Mouse (Mus musculus) intestine, postnatal 0 days (tissue): ENCODE measurements at regions not wholly inside any gene's neighbourhood (a gene's known extent, or its start where the extent isn't known, plus 50 kb on each side); places are given as distances from the start of the nearest gene placed in this dataset.

ENCODE experiments used
- ATAC-seq: fragments of 200-750 bp; cut with Nextera tagmentation; 2 replicates; pipeline ENCODE4 v1.8.0; 2017; ENCODE audit warnings: mild to moderate bottlenecking, moderate TSS enrichment, moderate library complexity
- H3K27ac ChIP-seq: fragments of 300-500 bp; sonication (generic); 2 replicates; pipeline ENCODE4 v1.5.1; 2014; ENCODE audit warnings: mild to moderate bottlenecking, low read depth, low read length, moderate library complexity
- H3K27me3 ChIP-seq: fragments of 300-500 bp; sonication (generic); replicated peaks from 2 replicates; pipeline ENCODE4 v1.6.1; 2014; ENCODE audit warnings: low read length, mixed read lengths; ENCODE audit not compliant: control insufficient read depth, insufficient read depth
- H3K36me3 ChIP-seq: fragments of 300-500 bp; sonication (generic); 2 replicates; pipeline ENCODE4 v1.6.1; 2014; ENCODE audit warnings: mild to moderate bottlenecking, moderate library complexity; ENCODE audit not compliant: control insufficient read depth, insufficient read depth
- H3K4me1 ChIP-seq: fragments of 300-500 bp; sonication (generic); replicated peaks from 2 replicates; pipeline ENCODE4 v1.6.1; 2014; ENCODE audit warnings: antibody characterized with exemption, low read length, mixed read lengths; ENCODE audit not compliant: control insufficient read depth, insufficient read depth
- H3K4me2 ChIP-seq: fragments of 300-500 bp; sonication (generic); replicated peaks from 2 replicates; pipeline ENCODE4 v1.6.1; 2014; ENCODE audit warnings: low read depth, mild to moderate bottlenecking, moderate library complexity
- H3K4me3 ChIP-seq: fragments of 300-500 bp; sonication (generic); 2 replicates; pipeline ENCODE4 v1.5.1; 2014; ENCODE audit warnings: low read depth, low read length
- H3K9ac ChIP-seq: fragments of 300-500 bp; sonication (generic); 2 replicates; pipeline ENCODE4 v1.6.1; 2014; ENCODE audit warnings: mild to moderate bottlenecking, low read depth, low read length
- H3K9me3 ChIP-seq: fragments of 300-500 bp; sonication (generic); 2 replicates; pipeline ENCODE4 v1.6.1; 2016; ENCODE audit warnings: mixed run types; ENCODE audit not compliant: control insufficient read depth
- CTCF ChIP-seq: sonication (generic); IDR thresholded peaks from 2 replicates; pipeline ENCODE4 v1.5.1; 2016; ENCODE audit warnings: low read depth, mild to moderate bottlenecking, control low read depth, antibody characterized with exemption, moderate library complexity
- WGBS: fragments of 180-500 bp; shearing (Covaris S2); extraction: QIAGEN DNeasy Blood & Tissue Kit; methylation state at CpG from one replicate; pipeline ENCODE4 v1.1.7; 2014; 5-methylcytosine and 5-hydroxymethylcytosine counted together

DNA sequence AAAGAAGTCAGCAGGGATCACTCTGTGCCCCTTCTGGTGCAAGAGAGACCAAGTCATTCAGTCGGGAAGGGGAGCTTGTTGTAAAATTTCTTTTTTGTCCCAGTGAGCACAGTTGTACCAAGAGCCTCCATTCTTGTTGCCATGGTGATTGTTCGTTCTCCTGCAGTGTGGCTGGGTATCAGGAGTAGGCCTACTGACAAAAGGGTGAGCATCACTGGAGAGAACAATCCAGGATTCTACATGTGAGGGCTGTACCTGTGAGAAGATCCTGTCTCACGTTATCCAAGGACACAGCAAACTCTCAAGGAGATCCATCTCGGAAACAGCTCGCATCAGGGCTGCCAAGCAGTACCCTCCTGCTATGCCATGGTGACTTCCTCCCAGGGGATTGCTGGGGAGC, 347.6 kb downstream of the Wdr11 start:
- TF ChIP-seq CTCF = no peak
- H3K9ac ChIP-seq = no peak overlapping the region
- no peak for ATAC-seq
- H3K4me1 ChIP-seq = no peaks in the 10 kb centered on the region
- no peaks in the 10 kb centered on the region for H3K36me3 ChIP-seq
- H3K27me3 ChIP-seq = no peaks in the 10 kb centered on the region
- WGBS = 89% methylated on average over 5 of the region's 5 CpGs
- H3K4me2 ChIP-seq = no peak overlapping the region
- no peaks in the 10 kb centered on the region for H3K9me3 ChIP-seq
- H3K27ac ChIP-seq = no peak overlapping the region
- no peak overlapping the region for H3K4me3 ChIP-seq

DNA sequence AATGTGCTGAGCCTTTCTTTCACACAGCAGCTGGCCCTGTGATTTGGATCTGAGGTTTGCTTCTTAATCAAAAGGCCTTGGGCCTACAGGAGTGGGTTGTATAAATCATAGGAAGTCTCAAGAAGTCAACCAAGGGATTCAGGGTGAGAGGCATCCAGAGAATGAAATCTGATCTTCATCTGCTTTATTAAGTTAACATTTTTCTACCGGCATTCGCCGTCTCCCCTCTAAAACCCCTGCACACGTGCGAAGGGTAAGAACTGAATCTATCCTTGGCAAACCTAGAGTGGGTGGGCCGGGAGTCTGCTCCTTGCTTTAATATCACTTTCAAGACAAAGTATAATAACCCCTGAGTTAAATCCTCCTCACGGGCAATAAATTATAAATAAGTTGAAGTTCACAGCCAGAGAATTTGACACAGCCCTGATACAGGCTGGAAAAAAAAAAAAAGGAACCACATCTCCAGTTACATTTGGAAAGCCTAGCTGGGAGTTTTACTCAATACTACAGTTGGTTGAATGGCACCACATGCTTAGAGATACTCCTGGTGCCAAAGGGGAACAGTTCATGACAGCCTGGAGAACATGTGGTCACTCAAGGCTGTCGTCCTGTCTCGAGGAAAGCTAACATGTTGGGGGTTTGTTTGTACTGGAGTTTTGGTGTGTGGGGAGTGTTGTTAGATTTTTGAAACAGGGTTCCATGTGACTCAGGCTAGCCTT, 349.8 kb downstream of the Wdr11 start:
- Histone ChIP-seq H3K27me3 (no peaks in the 10 kb centered on the region), H3K9ac (no peak overlapping the region), H3K4me1 (no peaks in the 10 kb centered on the region), H3K9me3 (no peaks in the 10 kb centered on the region), H3K4me3 (no peak overlapping the region), H3K27ac (no peak overlapping the region), H3K36me3 (no peaks in the 10 kb centered on the region), H3K4me2 (no peak overlapping the region)
- 67% methylated on average over 9 of the region's 9 CpGs for WGBS
- ATAC-seq = no peak
- TF ChIP-seq CTCF = no peak

DNA sequence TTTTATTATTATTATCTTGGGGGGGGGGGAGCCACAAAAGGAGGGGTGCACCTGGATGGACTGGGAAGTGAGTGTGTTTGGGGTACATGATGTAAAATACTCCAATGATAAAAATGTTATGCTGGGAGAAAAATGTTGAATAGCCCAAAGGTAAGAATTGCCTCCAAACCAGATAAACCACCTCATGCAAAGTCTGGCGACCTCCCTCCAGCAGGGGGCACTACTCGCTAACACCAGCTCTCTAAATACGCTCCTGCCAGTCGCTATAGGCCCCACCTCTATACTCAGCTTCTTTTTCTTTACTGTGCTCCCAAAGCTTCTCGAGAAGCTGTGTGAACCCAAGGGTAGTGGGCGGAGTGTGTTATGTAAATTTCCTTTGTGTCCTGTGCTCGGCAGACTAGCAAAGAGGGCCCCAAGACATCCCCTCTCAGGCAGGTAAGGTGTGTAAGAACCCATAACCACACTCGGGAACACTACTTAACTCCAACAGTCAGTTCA, 357.0 kb downstream of the Wdr11 start:
- H3K4me2 ChIP-seq = no peak overlapping the region
- no peaks in the 10 kb centered on the region for H3K4me1 ChIP-seq
- no peaks in the 10 kb centered on the region; the same call in 1 of the 2 replicates for H3K27me3 ChIP-seq
- WGBS = 72% methylated on average over 8 of the region's 8 CpGs
- H3K4me3 ChIP-seq = no peak overlapping the region
- no peaks in the 10 kb centered on the region for H3K9me3 ChIP-seq
- no peak overlapping the region for H3K9ac ChIP-seq
- H3K27ac ChIP-seq = no peak overlapping the region
- ATAC-seq = no peak
- peak; percentile 42 for TF ChIP-seq CTCF
- H3K36me3 ChIP-seq = no peaks in the 10 kb centered on the region

- H3K4me2 ChIP-seq = no peak overlapping the region
- H3K9me3 ChIP-seq = no peaks in the 10 kb centered on the region
- no peak overlapping the region for H3K9ac ChIP-seq
- 100% methylated on average over 1 of the region's 1 CpGs for WGBS
- H3K27ac ChIP-seq = no peak overlapping the region
- no peaks in the 10 kb centered on the region; the same call in 1 of the 2 replicates for H3K27me3 ChIP-seq
- ATAC-seq = no peak
- H3K36me3 ChIP-seq = no peaks in the 10 kb centered on the region
- no peak for TF ChIP-seq CTCF
- H3K4me1 ChIP-seq = no peaks in the 10 kb centered on the region
- no peak overlapping the region for H3K4me3 ChIP-seq
Observed at GRCm38 (mm10) chr7:129950456-129950855, 358.8 kb downstream of the Wdr11 start.

DNA sequence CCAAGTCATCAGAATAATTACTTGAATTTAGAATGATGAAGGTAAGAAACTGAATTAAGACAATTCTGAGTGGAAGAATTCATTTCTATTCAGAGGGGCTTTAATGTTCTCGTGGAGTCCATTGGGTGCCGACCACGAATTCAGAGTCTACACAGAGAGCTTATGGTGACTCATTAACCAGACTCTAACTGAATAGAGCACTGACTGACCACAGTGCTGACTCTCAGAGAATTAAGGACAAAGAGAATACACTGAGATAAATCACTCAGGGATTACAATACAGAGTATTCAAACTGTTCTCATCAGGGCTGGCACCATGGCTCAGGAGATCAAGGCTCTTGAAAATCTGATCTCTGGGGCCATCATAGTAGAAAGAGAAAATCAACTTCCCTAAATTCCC, 366.7 kb downstream of the Wdr11 start:
- TF ChIP-seq CTCF = no peak
- no peak overlapping the region for H3K4me2 ChIP-seq
- H3K36me3 ChIP-seq = no peaks in the 10 kb centered on the region
- 45% methylated on average over 3 of the region's 3 CpGs for WGBS
- H3K9me3 ChIP-seq = no peaks in the 10 kb centered on the region
- ATAC-seq = no peak
- H3K4me1 ChIP-seq = no peaks in the 10 kb centered on the region
- H3K4me3 ChIP-seq = no peak overlapping the region
- no peak overlapping the region for H3K27ac ChIP-seq
- no peak overlapping the region for H3K9ac ChIP-seq
- no peaks in the 10 kb centered on the region for H3K27me3 ChIP-seq

- Histone ChIP-seq H3K36me3 (no peaks in the 10 kb centered on the region), H3K9me3 (no peaks in the 10 kb centered on the region), H3K27me3 (no peaks in the 10 kb centered on the region), H3K4me1 (0 out of 2 replicates have a peak, but pooled peaks cover 2% of the 10 kb centered on the region), H3K4me3 (no peak overlapping the region), H3K9ac (no peak overlapping the region), H3K27ac (no peak overlapping the region), H3K4me2 (peak overlapping the region; percentile 30; the same call in 1 of the 2 replicates)
- 58% methylated on average over 12 of the region's 12 CpGs for WGBS
- ATAC-seq = no peak
- TF ChIP-seq CTCF = no peak
Observed at GRCm38 (mm10) chr7:129962575-129962974, 370.9 kb downstream of the Wdr11 start.
